Mouse (Mus musculus) adrenal gland, postnatal 0 days (tissue): Measurements from ENCODE around the gene Fgf18. TPM values are rescaled to one million over a fixed set of nuclear protein-coding genes. Genes with fewer than 3 reads are reported as not detected.

Experiments used
- polyA plus RNA-seq: library from polyadenylated mRNA; unstranded; fragments of >200 nt; fragmentation: Nextera tagmentation; extraction: Ambion mirVana; gene quantifications from 2 replicates; pipeline ENCODE4 v1.2.1, GENCODE M21; 2015

Gene Fgf18
- 5.4 and 7.9 TPM in 2 replicates for polyA plus RNA-seq

GRCm38 (mm10) chr11:33147171-33147571 lies at the start of gene Fgf18:
Gene Fgf18 (minus strand): TSS chr11:33147400.

GRCm38 (mm10) chr11:33162998-33163506 lies 15.9 kb upstream of the Fgf18 start, which contains the start of gene Npm1:
Gene Npm1 (minus strand): TSS chr11:33163206.

Other genes starting within 250 kb of the Fgf18 start
- 577 and 591 TPM in 2 replicates for gene Npm1, start 15.8 kb upstream of the Fgf18 start, polyA plus RNA-seq
- 1.5 and 6.5 TPM in 2 replicates for gene Tlx3, start 56.2 kb upstream of the Fgf18 start, polyA plus RNA-seq
- gene Gm12117, start 129.3 kb upstream of the Fgf18 start, polyA plus RNA-seq = not detected in 2 replicates